Mouse (Mus musculus) thymus, postnatal 14 days (tissue): ENCODE measurements around the gene Mthfsd.

ENCODE experiments used
- DNase-seq: peaks from one replicate; pipeline ENCODE4 v3.0.0; 2021

Gene Mthfsd

GRCm38 (mm10) chr8:121121704-121122103 is 13.5 kb upstream of the Mthfsd start:
- DNase-seq, result no peak

- no peak for DNase-seq
Observed at GRCm38 (mm10) chr8:121120456-121121419, 12.5 kb upstream of the Mthfsd start.

- DNase-seq, result no peak
Observed at GRCm38 (mm10) chr8:121119635-121120455, 11.7 kb upstream of the Mthfsd start.

- no peak for DNase-seq
Observed at GRCm38 (mm10) chr8:121118634-121119420, 10.6 kb upstream of the Mthfsd start.

- DNase-seq, result no peak
Observed at GRCm38 (mm10) chr8:121117906-121118305, 9.7 kb upstream of the Mthfsd start.

GRCm38 (mm10) chr8:121117186-121117651 is 9.0 kb upstream of the Mthfsd start:
- no peak for DNase-seq

GRCm38 (mm10) chr8:121116591-121117185 is 8.5 kb upstream of the Mthfsd start:
- DNase-seq, result no peak

GRCm38 (mm10) chr8:121115948-121116347 is 7.8 kb upstream of the Mthfsd start, which contains the start of gene Foxc2:
Foxc2 (plus strand) TSS chr8:121116171.
- peak; percentile 76 for DNase-seq

GRCm38 (mm10) chr8:121115136-121115535 is 6.9 kb upstream of the Mthfsd start:
- no peak for DNase-seq

GRCm38 (mm10) chr8:121113261-121113660 is 5.1 kb upstream of the Mthfsd start:
- peak; percentile 95 for DNase-seq

GRCm38 (mm10) chr8:121111145-121111907 is 3.1 kb upstream of the Mthfsd start:
- no peak for DNase-seq

GRCm38 (mm10) chr8:121108657-121109056 is 465 bp upstream of the Mthfsd start:
- no peak for DNase-seq

- DNase-seq, result peak; percentile 80
Observed at GRCm38 (mm10) chr8:121104049-121104818, 4.0 kb downstream of the Mthfsd start.

GRCm38 (mm10) chr8:121093496-121093895 is 14.7 kb downstream of the Mthfsd start:
- DNase-seq, result no peak

- DNase-seq, result peak; percentile 85
Observed at GRCm38 (mm10) chr8:121092627-121093026, 15.6 kb downstream of the Mthfsd start.

GRCm38 (mm10) chr8:121092141-121092540 is 16.1 kb downstream of the Mthfsd start:
- no peak for DNase-seq

- no peak for DNase-seq
Observed at GRCm38 (mm10) chr8:121090716-121091115, 17.5 kb downstream of the Mthfsd start.

GRCm38 (mm10) chr8:121089631-121090380 is 18.4 kb downstream of the Mthfsd start:
- no peak for DNase-seq

GRCm38 (mm10) chr8:121088871-121089630 is 19.1 kb downstream of the Mthfsd start:
- DNase-seq, result no peak
